Mouse (Mus musculus) left cerebral cortex, postnatal 10 days (tissue): ENCODE data around the gene Lhb. TPM values are rescaled to one million over a fixed set of nuclear protein-coding genes. Genes with fewer than 3 reads are reported as not detected.
A peak's percentile ranks its signal among the peaks of the same experiment; 100 is the strongest.
"Not testable (repeated sequence)": the region's sequence is repeated elsewhere in the genome, so short reads cannot be mapped to it uniquely, and the experiment has no call there.

Source experiments
- DNase-seq, 2 experiments: peaks; one replicate each; pipeline ENCODE4 v3.0.0; 2021 to 2022; ENCODE audit warnings: low spot score in 2 of 2, mixed read lengths in 1 of 2; ENCODE audit errors: extremely low spot score in 1 of 2
- intact Hi-C: fragments of 180-260 bp; cut with DNase I; formaldehyde crosslinking; loops from one replicate; pipeline ENCODE4 v1.15.1; 2025
- total RNA-seq, 2 experiments: library from RNA; stranded (reverse); gene quantifications; 2 replicates each; pipeline ENCODE4 v1.2.3; 2021

Gene Lhb
- not detected for total RNA-seq

GRCm38 (mm10) chr7:45420615-45420919 is at the start of gene Lhb:
Gene Lhb (plus strand): TSS chr7:45420820.
- intact Hi-C loops: no loop called here

GRCm38 (mm10) chr7:45372371-45372770 is 48.2 kb upstream of the Lhb start:
- intact Hi-C loops: no loop called here

More at GRCm38 (mm10) chr7:45420615-45420919, at the start of gene Lhb:
- DNase-seq: no peak

DNA sequence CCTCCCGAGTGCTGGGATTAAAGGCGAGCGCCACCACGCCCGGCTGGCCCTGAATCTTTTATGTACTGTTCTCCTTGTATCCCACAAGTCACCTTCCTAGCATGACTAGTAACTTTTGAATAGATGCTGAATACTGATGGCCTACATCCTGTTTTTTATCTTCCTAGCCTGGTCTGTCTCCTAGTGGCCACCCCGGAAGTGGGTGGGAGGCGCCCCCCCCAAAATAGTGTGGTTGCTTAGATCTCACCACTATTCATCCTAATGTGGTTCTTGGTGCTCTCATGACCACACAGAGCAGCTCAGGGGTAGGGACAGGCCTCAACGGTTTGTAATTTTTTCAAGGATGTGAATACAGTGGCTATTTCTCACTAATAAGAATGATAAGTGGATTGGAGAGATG is 46.0 kb upstream of the Lhb start:
- intact Hi-C loops: no loop called here
- DNase-seq: peak in 1 of 2 experiments; percentile 14

More at GRCm38 (mm10) chr7:45372371-45372770, 48.2 kb upstream of the Lhb start:
- no peak for DNase-seq

- intact Hi-C loops: no loop called here
These were observed 44.6 kb upstream of the Lhb start for GRCm38 (mm10) chr7:45376057-45376456.

GRCm38 (mm10) chr7:45386077-45386476 is 34.5 kb upstream of the Lhb start:
- intact Hi-C loops: no loop called here
- no peak for DNase-seq

More at GRCm38 (mm10) chr7:45376057-45376456, 44.6 kb upstream of the Lhb start:
- peak in 1 of 2 experiments; percentile 31 for DNase-seq

DNA sequence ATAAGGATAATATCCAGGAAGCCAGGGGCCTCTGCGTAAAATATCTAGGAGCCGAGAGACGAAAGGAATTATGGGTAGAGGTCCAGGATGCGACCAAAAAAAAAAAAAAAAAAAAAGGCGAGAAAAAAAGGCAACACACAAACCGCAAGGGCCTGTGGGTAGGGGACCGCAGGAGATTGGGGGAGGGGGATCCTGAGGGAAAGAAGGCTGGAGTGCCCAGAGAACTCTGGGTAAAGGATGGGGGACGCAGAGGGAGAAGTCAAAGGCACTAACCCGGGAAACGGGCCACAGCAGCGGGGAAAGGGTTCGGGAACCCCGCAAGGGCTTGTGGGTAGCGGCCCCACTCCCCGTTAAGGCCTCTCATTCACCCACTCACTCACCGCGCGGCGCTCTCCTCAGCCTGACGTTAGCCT is 25.5 kb upstream of the Lhb start:
- DNase-seq: peak; percentile 69 to 81
- intact Hi-C loops: no loop called here

DNA sequence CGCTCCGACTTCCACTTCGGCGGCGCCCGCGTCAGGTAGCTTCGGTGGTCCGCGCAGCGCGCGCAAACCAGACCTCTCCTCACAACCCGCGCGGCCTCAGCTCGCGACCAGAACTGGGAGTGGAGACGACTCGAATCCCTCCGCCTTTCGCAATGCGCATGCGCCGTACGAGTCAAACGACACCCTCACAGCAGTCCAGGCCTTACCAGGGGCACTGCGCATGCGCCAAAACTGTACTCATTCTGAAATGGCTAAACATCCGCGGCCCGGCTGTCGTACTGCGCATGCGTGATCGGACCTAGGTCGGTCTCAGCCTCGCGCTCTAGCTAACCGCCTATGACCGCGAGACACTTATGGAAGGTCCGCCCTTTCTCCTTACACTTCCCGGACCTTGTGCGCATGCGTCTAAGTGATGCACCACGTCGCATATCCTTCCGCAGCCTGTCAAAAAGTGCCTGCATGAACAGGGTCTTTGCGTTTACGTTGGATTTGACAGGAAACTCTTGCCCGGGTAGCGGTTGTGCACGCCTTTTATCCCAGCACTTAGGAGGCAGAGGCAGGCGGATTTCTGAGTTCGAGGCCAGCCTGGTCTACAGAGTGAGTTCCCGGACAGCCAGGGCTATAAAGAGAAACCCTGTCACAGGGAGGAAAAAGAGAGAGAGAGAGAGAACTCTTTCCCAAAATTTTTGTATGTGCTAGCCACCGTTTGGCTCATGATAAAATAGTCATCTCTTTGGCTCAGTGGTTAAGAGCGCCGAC is 24.9 kb upstream of the Lhb start, which contains the start of gene Snrnp70:
Gene Snrnp70, minus strand, starts transcription at position 165 of the 759 bp plus-strand sequence.
- intact Hi-C loops: no loop called here
- DNase-seq: peak; percentile 100

GRCm38 (mm10) chr7:45396337-45396775 is 24.3 kb upstream of the Lhb start:
- intact Hi-C loops, DNase-seq: not testable (repeated sequence)

GRCm38 (mm10) chr7:45396787-45397186 is 23.8 kb upstream of the Lhb start:
- intact Hi-C loops: no loop called here
- no peak for DNase-seq

DNA sequence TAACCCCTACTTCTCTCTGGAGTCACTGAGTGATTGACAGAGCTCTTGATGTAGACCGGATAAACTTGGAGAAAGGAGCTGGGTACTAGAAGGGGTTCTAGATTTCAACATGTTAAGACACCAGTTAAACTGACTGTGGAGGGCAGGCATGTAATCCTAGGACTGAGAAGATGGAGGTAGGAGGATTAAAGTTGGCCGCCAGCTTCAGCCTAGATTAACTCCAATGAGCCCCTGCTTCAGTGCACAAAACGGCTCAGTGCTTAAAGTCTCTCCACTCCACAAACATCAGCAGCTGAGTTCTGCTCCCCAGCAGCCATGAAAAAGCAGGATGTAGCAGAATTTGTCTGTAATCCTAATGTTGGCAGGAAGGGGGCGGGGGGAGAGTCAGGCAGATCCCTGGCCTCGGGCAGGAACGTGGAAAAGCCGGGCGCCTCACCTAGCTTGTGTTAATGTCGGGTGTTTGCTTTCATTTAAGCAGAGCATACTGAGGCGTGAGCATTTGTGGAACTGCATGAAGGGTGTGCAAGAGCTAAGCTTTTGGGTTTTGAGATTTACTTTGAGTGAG is 19.0 kb upstream of the Lhb start:
- intact Hi-C loops: no loop called here
- DNase-seq: no peak

GRCm38 (mm10) chr7:45403532-45404261 is 16.9 kb upstream of the Lhb start:
- peak in 1 of 2 experiments; percentile 71 for DNase-seq
- intact Hi-C loops: no loop called here

- DNase-seq: peak; percentile 39 to 62
- intact Hi-C loops: no loop called here
These were observed 15.2 kb upstream of the Lhb start, which contains the start of gene Kcna7 for GRCm38 (mm10) chr7:45405091-45406075. Gene Kcna7 (plus strand): TSS chr7:45405653.

DNA sequence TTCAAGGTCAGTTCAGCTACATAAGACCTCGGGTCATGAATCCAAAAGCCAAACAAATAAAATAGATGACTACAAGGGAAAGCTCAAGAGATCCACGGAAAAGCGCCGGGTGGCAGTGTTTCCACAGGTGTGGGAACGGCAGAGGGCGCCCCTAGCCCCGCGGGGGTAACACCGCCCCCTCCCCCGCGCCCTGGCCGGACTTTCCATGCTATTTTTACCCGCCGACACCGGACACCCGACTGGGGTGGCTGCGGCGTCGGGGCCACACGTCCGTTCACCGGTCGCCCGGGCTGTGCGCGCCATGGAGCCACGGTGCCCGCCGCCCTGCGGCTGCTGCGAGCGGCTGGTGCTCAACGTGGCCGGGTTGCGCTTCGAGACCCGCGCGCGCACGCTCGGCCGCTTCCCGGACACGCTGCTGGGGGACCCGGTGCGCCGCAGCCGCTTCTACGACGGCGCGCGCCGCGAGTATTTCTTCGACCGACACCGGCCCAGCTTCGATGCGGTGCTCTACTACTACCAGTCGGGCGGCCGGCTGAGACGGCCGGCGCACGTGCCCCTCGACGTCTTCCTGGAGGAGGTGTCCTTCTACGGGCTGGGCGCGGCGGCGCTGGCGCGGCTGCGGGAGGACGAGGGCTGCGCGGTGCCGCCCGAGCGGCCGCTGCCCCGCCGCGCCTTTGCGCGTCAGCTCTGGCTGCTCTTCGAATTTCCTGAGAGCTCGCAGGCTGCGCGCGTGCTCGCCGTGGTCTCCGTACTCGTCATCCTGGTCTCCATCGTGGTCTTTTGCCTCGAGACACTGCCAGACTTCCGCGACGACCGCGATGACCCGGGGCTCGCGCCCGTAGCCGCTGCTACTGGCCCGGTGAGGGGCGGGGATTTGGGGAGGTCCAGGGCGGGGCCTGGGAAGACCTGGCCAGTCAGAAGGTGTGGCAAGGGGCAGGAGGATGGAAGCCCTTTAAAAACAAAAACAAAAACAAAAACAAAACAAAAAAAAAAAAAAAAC is 14.2 kb upstream of the Lhb start:
- no peak for DNase-seq
- intact Hi-C loops: no loop called here

DNA sequence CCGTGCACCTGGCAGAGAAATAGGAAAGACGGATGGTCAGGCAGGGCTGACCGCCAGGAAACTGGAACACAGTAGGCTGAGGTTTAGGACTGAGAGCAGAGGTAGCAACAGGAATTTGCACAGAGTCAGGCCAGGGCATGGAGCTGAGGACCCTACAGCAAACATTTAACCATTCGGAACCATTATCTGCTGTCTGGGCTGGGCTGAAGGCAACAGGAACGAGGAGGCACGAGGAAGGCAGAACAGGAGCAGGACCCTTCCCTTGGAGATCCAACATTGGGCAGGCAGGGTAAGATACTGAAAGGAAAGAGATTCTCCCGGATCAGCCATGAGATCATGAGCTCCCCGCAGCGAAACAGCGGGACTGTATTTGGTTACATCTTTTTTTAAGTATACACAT is 12.8 kb upstream of the Lhb start:
- intact Hi-C loops: no loop called here
- DNase-seq: no peak

DNA sequence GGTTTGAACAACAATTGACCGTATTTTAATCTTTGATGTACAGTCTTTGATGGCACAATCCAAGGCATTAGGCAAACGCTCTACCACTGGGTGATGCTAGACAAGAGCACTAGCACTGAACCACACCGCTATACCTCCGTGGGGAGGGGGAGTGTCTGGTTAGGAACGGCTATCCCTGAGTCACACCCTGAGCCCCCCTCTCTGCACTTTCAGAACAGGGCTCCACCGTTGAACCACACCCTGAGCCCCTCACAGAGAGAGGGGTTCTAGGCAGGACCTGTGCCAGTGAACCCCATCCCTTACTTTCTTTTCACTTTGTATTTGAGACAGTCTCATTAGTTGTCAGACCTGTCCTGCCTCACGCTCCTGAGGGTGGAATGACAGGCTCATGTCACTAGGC is 12.3 kb upstream of the Lhb start:
- intact Hi-C loops: no loop called here
- DNase-seq: no peak

GRCm38 (mm10) chr7:45408949-45409348 is 11.7 kb upstream of the Lhb start:
- no peak for DNase-seq
- intact Hi-C loops: no loop called here

DNA sequence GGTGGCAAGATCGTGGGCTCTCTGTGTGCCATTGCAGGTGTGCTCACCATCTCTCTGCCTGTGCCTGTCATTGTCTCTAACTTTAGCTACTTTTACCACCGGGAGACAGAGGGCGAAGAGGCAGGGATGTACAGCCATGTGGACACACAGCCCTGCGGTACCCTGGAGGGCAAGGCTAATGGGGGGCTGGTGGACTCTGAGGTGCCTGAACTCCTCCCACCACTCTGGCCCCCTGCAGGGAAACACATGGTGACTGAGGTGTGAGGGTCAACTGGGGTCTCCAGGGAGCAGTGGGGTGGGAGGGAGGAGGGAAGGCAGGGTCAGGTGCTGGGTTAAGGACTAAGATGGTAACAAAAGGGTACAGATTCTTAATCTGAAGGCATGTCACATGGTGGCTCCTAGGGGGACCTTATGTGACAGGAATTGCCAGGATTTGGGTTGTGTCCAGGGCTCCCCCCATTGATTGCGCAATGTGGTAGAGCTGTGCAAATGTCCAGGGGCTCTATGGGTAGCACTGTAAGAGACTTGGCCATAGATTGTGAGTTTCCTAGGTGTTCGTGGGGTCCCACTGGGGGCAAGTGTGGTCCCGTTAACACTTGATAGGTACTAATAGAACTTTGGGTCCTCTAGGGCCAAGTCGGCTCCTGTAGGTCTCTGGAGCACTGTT is 11.0 kb upstream of the Lhb start:
- intact Hi-C loops: no loop called here
- no peak for DNase-seq
